ENCODE assay signal across 8 mouse cellular contexts in the genomic region with DNA sequence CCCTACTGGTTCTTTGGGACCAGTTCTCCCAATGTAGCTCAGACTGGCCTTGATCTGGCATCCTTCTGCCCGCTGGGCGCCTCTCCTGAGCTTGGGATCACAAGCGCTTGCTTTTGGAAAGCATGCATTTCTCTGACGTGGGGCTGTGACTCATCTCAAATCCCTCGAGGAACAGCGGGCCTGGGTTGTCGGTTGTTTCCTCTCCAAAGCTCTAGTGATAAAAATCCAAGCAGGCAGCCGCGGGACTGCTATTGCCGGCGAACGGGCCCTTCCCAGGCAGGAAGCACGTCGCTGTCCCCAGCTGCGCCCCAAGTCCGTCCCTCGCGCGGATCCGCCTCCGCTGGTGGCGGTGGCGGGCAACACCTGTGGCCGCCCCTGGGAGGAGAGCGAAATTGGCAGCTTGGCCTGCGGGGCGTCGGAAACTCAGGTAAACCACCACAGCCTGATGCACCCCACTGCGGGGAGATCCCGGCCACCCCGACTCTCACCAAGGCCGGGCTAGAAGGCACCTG. TPM values are rescaled to one million over a fixed set of nuclear protein-coding genes. Genes with fewer than 3 reads are reported as not detected.
DNase-seq lines count a peak whose midpoint lies in the region; ATAC-seq and TF ChIP-seq lines count a peak whose summit lies in the region.

No protein-coding gene starts in this region.

- H3K9me3 ChIP-seq in hindbrain, embryonic 11.5 days (ENCODE audit: control insufficient read depth, low read length): no peaks in the 10 kb centered on the region
- H3K9me3 ChIP-seq in lung, postnatal 0 days (ENCODE audit: low read length): no peaks in the 10 kb centered on the region

- WGBS in hindbrain, embryonic 11.5 days: 3% methylated on average over 32 of the region's 32 CpGs
- WGBS in lung, postnatal 0 days: under 1% methylated on average over 32 of the region's 32 CpGs

- DNase-seq in MN1 (ENCODE audit: low spot score): peak; percentile 96
- peak; percentile 74 for DNase-seq in cerebellum, postnatal 10 days
- peak; percentile 31 to 54 for DNase-seq in frontal cortex, postnatal 10 days (ENCODE audit: low spot score in 2 of 2)
- peak; percentile 62 for DNase-seq in hindbrain, embryonic 11.5 days (ENCODE audit: low spot score)
- DNase-seq in layer of hippocampus, postnatal 10 days (ENCODE audit: low spot score in 2 of 2): peak; percentile 64 to 68
- peak; percentile 95 for DNase-seq in lung, postnatal 0 days (ENCODE audit: low spot score)
- peak; percentile 59 for DNase-seq in ovary, adult 18-20 months (ENCODE audit: low spot score)
- peak; percentile 72 to 79 for DNase-seq in thymus, adult 18-20 months

- H3K9ac ChIP-seq in hindbrain, embryonic 11.5 days (ENCODE audit: low read depth, low read length): peak overlapping the region; percentile 29
- peak overlapping the region; percentile 54 for H3K9ac ChIP-seq in lung, postnatal 0 days (replicated peaks; ENCODE audit: low read depth)

- peaks cover 2% of the 10 kb centered on the region; the same call in 1 of the 2 replicates for H3K36me3 ChIP-seq in hindbrain, embryonic 11.5 days (ENCODE audit: control insufficient read depth, insufficient read depth, low read length)
- H3K36me3 ChIP-seq in lung, postnatal 0 days (ENCODE audit: insufficient read depth, low read length): peaks cover 5% of the 10 kb centered on the region; the same call in 1 of the 2 replicates

- TF ChIP-seq EP300 in lung, postnatal 0 days (IDR thresholded peaks at IDR 0.05): no peak

- peak overlapping the region; percentile 33 for H3K4me3 ChIP-seq in hindbrain, embryonic 11.5 days (ENCODE audit: low read depth, low read length)
- peak overlapping the region; percentile 55 for H3K4me3 ChIP-seq in lung, postnatal 0 days (ENCODE audit: low read depth, low read length)

- peaks cover 2% of the 10 kb centered on the region; the same call in 1 of the 2 replicates for H3K27me3 ChIP-seq in hindbrain, embryonic 11.5 days (ENCODE audit: control insufficient read depth, insufficient read depth, low read length)
- H3K27me3 ChIP-seq in lung, postnatal 0 days (replicated peaks; ENCODE audit: insufficient read depth, low read length): no peaks in the 10 kb centered on the region

- H3K27ac ChIP-seq in hindbrain, embryonic 11.5 days (ENCODE audit: low read depth, low read length): no peak overlapping the region
- H3K27ac ChIP-seq in lung, postnatal 0 days (ENCODE audit: low read length): peak overlapping the region; percentile 69

- peak; percentile 45 for TF ChIP-seq CTCF in lung, postnatal 0 days (IDR thresholded peaks at IDR 0.05)

- H3K4me2 ChIP-seq in hindbrain, embryonic 11.5 days (replicated peaks; ENCODE audit: low read depth, low read length): peak overlapping the region; percentile 68
- peak overlapping the region; percentile 85 for H3K4me2 ChIP-seq in lung, postnatal 0 days (replicated peaks; ENCODE audit: low read depth, low read length)

- H3K4me1 ChIP-seq in hindbrain, embryonic 11.5 days (replicated peaks; ENCODE audit: control insufficient read depth, insufficient read depth, low read length): 0 out of 2 replicates have a peak, but pooled peaks cover 2% of the 10 kb centered on the region
- no peaks in the 10 kb centered on the region for H3K4me1 ChIP-seq in lung, postnatal 0 days (ENCODE audit: insufficient read depth, low read depth, low read length)

- ATAC-seq in hindbrain, embryonic 11.5 days (ENCODE audit: low FRiP score): peak; percentile 67; the same call in 1 of the 2 replicates
- peak; percentile 90 for ATAC-seq in lung, postnatal 0 days

RNA-seq across cellular contexts. Expression of gene Amz2, which starts 14.1 kb away (rescaled TPM):
- 49.9 and 50.4 TPM in 2 replicates for polyA plus RNA-seq in hindbrain, embryonic 11.5 days (2014; fragmentation: Nextera tagmentation; extraction: Ambion mirVana)
- total RNA-seq in layer of hippocampus, postnatal 10 days (2021): 100 to 1,000 TPM; 104 to 111 TPM
- 23.6 and 28.8 TPM in 2 replicates for polyA plus RNA-seq in lung, postnatal 0 days (2015; fragmentation: Nextera tagmentation; extraction: Ambion mirVana)

RNA-seq across cellular contexts. Expression of gene 9930022D16Rik, which starts 26.2 kb away (rescaled TPM):
- polyA plus RNA-seq in hindbrain, embryonic 11.5 days (2014; fragmentation: Nextera tagmentation; extraction: Ambion mirVana): not detected in 2 replicates
- not detected for total RNA-seq in layer of hippocampus, postnatal 10 days (2021)
- 0.07 TPM in 1 of 2 replicates, not detected in the other for polyA plus RNA-seq in lung, postnatal 0 days (2015; fragmentation: Nextera tagmentation; extraction: Ambion mirVana)

RNA-seq across cellular contexts. Expression of gene Arsg, which starts 33.3 kb away (rescaled TPM):
- polyA plus RNA-seq in hindbrain, embryonic 11.5 days (2014; fragmentation: Nextera tagmentation; extraction: Ambion mirVana): 3.1 and 4.2 TPM in 2 replicates
- 1 to 10 TPM; 6.6 to 9.1 TPM for total RNA-seq in layer of hippocampus, postnatal 10 days (2021)
- polyA plus RNA-seq in lung, postnatal 0 days (2015; fragmentation: Nextera tagmentation; extraction: Ambion mirVana): 6.6 and 7.1 TPM in 2 replicates

RNA-seq across cellular contexts. Expression of gene Slc16a6, which starts 33.5 kb away (rescaled TPM):
- 4.6 and 6.0 TPM in 2 replicates for polyA plus RNA-seq in hindbrain, embryonic 11.5 days (2014; fragmentation: Nextera tagmentation; extraction: Ambion mirVana)
- 10 to 100 TPM; 11.4 to 14.9 TPM for total RNA-seq in layer of hippocampus, postnatal 10 days (2021)
- polyA plus RNA-seq in lung, postnatal 0 days (2015; fragmentation: Nextera tagmentation; extraction: Ambion mirVana): 1.8 and 2.3 TPM in 2 replicates

Comparison
In these comparisons a context has a peak if more than half of its experiments do, and no peak if none do; other contexts are left out.
1. DNase-seq: peak in every context shown above with its lines; median percentile 96 in MN1; 95 in lung, postnatal 0 days; 76 in thymus, adult 18-20 months; 74 in cerebellum, postnatal 10 days; 66 in layer of hippocampus, postnatal 10 days; 62 in hindbrain, embryonic 11.5 days; 59 in ovary, adult 18-20 months; 42 in frontal cortex, postnatal 10 days.